Mouse (Mus musculus) cerebellum, adult 2 months (tissue): ENCODE measurements at regions not wholly inside any gene's neighbourhood (a gene's known extent, or its start where the extent isn't known, plus 50 kb on each side); places are given as distances from the start of the nearest gene placed in this dataset.

Source experiments
- CTCF ChIP-seq: fragments of 200-500 bp; IDR thresholded peaks from 2 replicates; pipeline ENCODE4 v1.5.1; 2011; ENCODE audit warnings: low read depth, mild to moderate bottlenecking, control low read depth, low read length, moderate library complexity, borderline replicate concordance; ENCODE audit not compliant: insufficient read depth
- POLR2A ChIP-seq: fragments of 200-500 bp; IDR thresholded peaks from 2 replicates; pipeline ENCODE4 v1.6.1; 2011; ENCODE audit warnings: low read length, control low read depth, borderline replicate concordance; ENCODE audit not compliant: insufficient read depth

DNA sequence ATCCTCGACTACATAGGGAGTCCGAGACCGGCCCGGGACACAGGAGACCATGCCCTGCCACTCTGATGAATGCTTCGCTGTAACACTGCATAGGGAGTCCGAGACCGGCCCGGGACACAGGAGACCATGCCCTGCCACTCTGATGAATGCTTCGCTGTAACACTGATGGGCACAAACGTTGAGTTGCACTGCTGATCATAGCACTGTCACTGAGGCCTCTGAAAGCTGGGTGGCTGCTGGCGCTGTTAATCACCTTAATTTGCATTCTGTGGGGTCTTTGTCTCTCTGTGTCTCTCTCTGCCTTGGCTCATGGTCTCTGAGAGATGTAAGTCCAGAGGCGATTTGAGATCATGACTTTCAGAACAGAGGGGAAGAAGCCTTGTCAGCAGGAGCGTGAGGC is 133.7 kb upstream of the Plekha5 start:
- TF ChIP-seq POLR2A (no peak), CTCF (no peak)
